In the genomic region with DNA sequence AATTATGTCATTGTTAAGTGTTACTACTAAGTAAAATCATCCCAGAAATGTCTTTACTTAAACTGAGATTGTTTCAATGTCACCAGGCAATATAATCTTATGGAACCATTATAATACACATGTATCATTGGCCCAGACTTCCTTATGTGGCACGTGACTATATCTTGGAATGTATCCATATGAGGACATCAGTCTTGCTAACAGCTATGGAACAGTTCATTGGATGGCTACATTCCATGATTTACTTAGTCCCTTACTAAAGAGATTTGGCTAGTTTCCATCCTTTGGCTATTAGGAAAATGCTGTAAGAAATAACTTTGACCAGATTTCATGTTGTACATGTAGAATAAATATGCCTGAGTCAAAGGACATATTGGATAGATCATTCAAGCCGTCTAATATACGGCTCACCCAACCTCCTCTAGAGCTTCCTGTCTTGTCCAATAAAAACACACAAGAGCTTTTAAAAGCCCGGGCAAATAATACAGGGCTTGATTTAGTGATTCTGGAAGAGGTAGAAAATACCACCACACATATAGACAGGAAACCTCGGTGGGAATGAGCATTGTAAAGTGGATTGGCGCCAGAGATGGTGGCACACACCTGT, we compare ENCODE assay signal across 20 mouse cellular contexts. TPM values are rescaled to one million over a fixed set of nuclear protein-coding genes. Genes with fewer than 3 reads are reported as not detected.
DNase-seq lines count a peak whose midpoint lies in the region; ATAC-seq and TF ChIP-seq lines count a peak whose summit lies in the region.
"Had no signal": no experiment of that assay in that cellular context is flagged by ENCODE, and none has a peak within 500 bp of the region (broad histone marks: within the 10 kb centered on the region; RNA-seq: fewer than 3 reads in every experiment).

No protein-coding gene starts in this region.

- H3K4me1 ChIP-seq in embryonic facial prominence, embryonic 14.5 days (ENCODE audit: control insufficient read depth, insufficient read depth, low read length), result no peaks in the 10 kb centered on the region
- H3K4me1 ChIP-seq in embryonic facial prominence, embryonic 10.5 days, result no peaks in the 10 kb centered on the region
- peaks cover 5% of the 10 kb centered on the region; the same call in 1 of the 2 replicates for H3K4me1 ChIP-seq in lung, embryonic 14.5 days (ENCODE audit: insufficient read depth)
- no peaks in the 10 kb centered on the region for H3K4me1 ChIP-seq in stomach, embryonic 16.5 days (ENCODE audit: control insufficient read depth, insufficient read depth, low read length)
- H3K4me1 ChIP-seq: forebrain, embryonic 13.5 days; midbrain, embryonic 10.5 days; neural tube, embryonic 12.5 days had no signal

- no peak for ATAC-seq in embryonic facial prominence, embryonic 14.5 days (ENCODE audit: low read depth)
- ATAC-seq in lung, embryonic 14.5 days (ENCODE audit: insufficient read depth), result peak; percentile 96
- ATAC-seq in stomach, embryonic 16.5 days (ENCODE audit: insufficient read depth, low FRiP score), result peak; percentile 81
- ATAC-seq: forebrain, embryonic 13.5 days had no signal

- H3K27me3 ChIP-seq in embryonic facial prominence, embryonic 14.5 days (replicated peaks; ENCODE audit: control insufficient read depth, insufficient read depth, low read length), result no peaks in the 10 kb centered on the region
- no peaks in the 10 kb centered on the region for H3K27me3 ChIP-seq in embryonic facial prominence, embryonic 10.5 days (replicated peaks; ENCODE audit: low read depth, poor library complexity, severe bottlenecking)
- H3K27me3 ChIP-seq in lung, embryonic 14.5 days (ENCODE audit: insufficient read depth, low read length), result no peaks in the 10 kb centered on the region
- no peaks in the 10 kb centered on the region for H3K27me3 ChIP-seq in stomach, embryonic 16.5 days (ENCODE audit: control insufficient read depth, insufficient read depth, low read length)
- H3K27me3 ChIP-seq: CH12.LX; forebrain, embryonic 13.5 days; liver, embryonic 13.5 days; neural tube, embryonic 12.5 days had no signal

- H3K4me2 ChIP-seq in embryonic facial prominence, embryonic 14.5 days (ENCODE audit: low read depth, low read length), result no peak overlapping the region
- no peak overlapping the region for H3K4me2 ChIP-seq in lung, embryonic 14.5 days
- H3K4me2 ChIP-seq in stomach, embryonic 16.5 days (ENCODE audit: low read depth, low read length), result no peak overlapping the region
- H3K4me2 ChIP-seq: forebrain, embryonic 13.5 days; liver, embryonic 13.5 days; neural tube, embryonic 12.5 days had no signal

- no peak for TF ChIP-seq CTCF in lung, embryonic 14.5 days (IDR thresholded peaks at IDR 0.05; ENCODE audit: low read depth)

- no peaks in the 10 kb centered on the region for H3K36me3 ChIP-seq in embryonic facial prominence, embryonic 14.5 days (ENCODE audit: control insufficient read depth, insufficient read depth, low read length)
- no peaks in the 10 kb centered on the region for H3K36me3 ChIP-seq in embryonic facial prominence, embryonic 10.5 days (replicated peaks)
- H3K36me3 ChIP-seq in lung, embryonic 14.5 days (ENCODE audit: insufficient read depth), result no peaks in the 10 kb centered on the region
- no peaks in the 10 kb centered on the region for H3K36me3 ChIP-seq in stomach, embryonic 16.5 days (ENCODE audit: control insufficient read depth, insufficient read depth, low read length)
- H3K36me3 ChIP-seq: liver, embryonic 13.5 days; midbrain, embryonic 10.5 days; neural tube, embryonic 12.5 days had no signal

- no peak overlapping the region for H3K9ac ChIP-seq in embryonic facial prominence, embryonic 14.5 days (ENCODE audit: low read depth, low read length)
- no peak overlapping the region for H3K9ac ChIP-seq in lung, embryonic 14.5 days
- H3K9ac ChIP-seq in stomach, embryonic 16.5 days (ENCODE audit: low read length), result no peak overlapping the region
- H3K9ac ChIP-seq: forebrain, embryonic 13.5 days; liver, embryonic 13.5 days; neural tube, embryonic 12.5 days had no signal

- no peaks in the 10 kb centered on the region for H3K9me3 ChIP-seq in embryonic facial prominence, embryonic 14.5 days (ENCODE audit: control insufficient read depth, low read length)
- no peaks in the 10 kb centered on the region for H3K9me3 ChIP-seq in embryonic facial prominence, embryonic 10.5 days
- no peaks in the 10 kb centered on the region for H3K9me3 ChIP-seq in lung, embryonic 14.5 days (ENCODE audit: low read depth, low read length)
- no peaks in the 10 kb centered on the region for H3K9me3 ChIP-seq in stomach, embryonic 16.5 days (replicated peaks; ENCODE audit: control insufficient read depth, low read length)
- H3K9me3 ChIP-seq: forebrain, embryonic 13.5 days; liver, embryonic 13.5 days; midbrain, embryonic 10.5 days; neural tube, embryonic 12.5 days had no signal

- H3K27ac ChIP-seq in embryonic facial prominence, embryonic 14.5 days (replicated peaks; ENCODE audit: low read depth, low read length), result no peak overlapping the region
- no peak overlapping the region for H3K27ac ChIP-seq in embryonic facial prominence, embryonic 10.5 days (replicated peaks)
- H3K27ac ChIP-seq in lung, embryonic 14.5 days (ENCODE audit: low read depth), result no peak overlapping the region
- H3K27ac ChIP-seq in stomach, embryonic 16.5 days (ENCODE audit: low read length), result no peak overlapping the region
- H3K27ac ChIP-seq: forebrain, embryonic 13.5 days; liver, embryonic 13.5 days; macrophage; midbrain, embryonic 10.5 days; neural tube, embryonic 12.5 days had no signal

- 74% methylated on average over 6 of the region's 6 CpGs for WGBS in embryonic facial prominence, embryonic 14.5 days
- WGBS in embryonic facial prominence, embryonic 10.5 days, result 89% methylated on average over 6 of the region's 6 CpGs
- 44% methylated on average over 6 of the region's 6 CpGs for WGBS in lung, embryonic 14.5 days
- WGBS in stomach, embryonic 16.5 days, result 51% methylated on average over 6 of the region's 6 CpGs

- no peak overlapping the region for H3K4me3 ChIP-seq in embryonic facial prominence, embryonic 14.5 days (ENCODE audit: low read depth, low read length)
- no peak overlapping the region for H3K4me3 ChIP-seq in embryonic facial prominence, embryonic 10.5 days
- no peak overlapping the region for H3K4me3 ChIP-seq in lung, embryonic 14.5 days (ENCODE audit: low read depth, low read length)
- no peak overlapping the region for H3K4me3 ChIP-seq in stomach, embryonic 16.5 days (replicated peaks; ENCODE audit: low read length)
- H3K4me3 ChIP-seq: forebrain, embryonic 13.5 days; liver, embryonic 13.5 days; midbrain, embryonic 10.5 days; neural tube, embryonic 12.5 days had no signal

- DNase-seq in embryonic facial prominence, embryonic 14.5 days (ENCODE audit: low spot score), result peak; percentile 54
- DNase-seq in embryonic facial prominence, embryonic 10.5 days (ENCODE audit: low spot score), result no peak
- peak; percentile 94 for DNase-seq in lung, embryonic 14.5 days
- no peak for DNase-seq in lung, postnatal 10 days
- DNase-seq in adipocyte (ENCODE audit: low spot score), result peak; percentile 43
- no peak for DNase-seq in right cerebral cortex, adult 18-20 months
- DNase-seq in ovary, postnatal 36 days (ENCODE audit: low spot score), result no peak
- DNase-seq: cerebellum, adult 8-10 months; gastrocnemius, postnatal 25 days; kidney, adult 8-10 months; kidney, postnatal 4 days; liver, embryonic 13.5 days; right cerebral cortex, postnatal 14 days; spleen, adult 18-20 months had no signal

RNA-seq across cellular contexts. Expression of gene Stk24, which starts 34.9 kb away (rescaled TPM):
- polyA plus RNA-seq in embryonic facial prominence, embryonic 14.5 days (2014; fragmentation: Nextera tagmentation; extraction: Ambion mirVana), result 38.9 and 46.0 TPM in 2 replicates
- 39.9 and 43.0 TPM in 2 replicates for polyA plus RNA-seq in embryonic facial prominence, embryonic 10.5 days (2016; fragmentation: Nextera tagmentation; extraction: Ambion mirVana)
- 50.3 and 51.7 TPM in 2 replicates for polyA plus RNA-seq in lung, embryonic 14.5 days (2014; fragmentation: Nextera tagmentation; extraction: Ambion mirVana)
- polyA plus RNA-seq in stomach, embryonic 16.5 days (2015; fragmentation: Nextera tagmentation; extraction: Ambion mirVana), result 33.2 and 33.6 TPM in 2 replicates

Comparison
In these comparisons a context has a peak if more than half of its experiments do, and no peak if none do; other contexts are left out.
1. DNase-seq: peak in embryonic facial prominence, embryonic 14.5 days (single experiment), lung, embryonic 14.5 days (single experiment) and adipocyte (single experiment); none in embryonic facial prominence, embryonic 10.5 days (single experiment), lung, postnatal 10 days (single experiment), right cerebral cortex, adult 18-20 months (single experiment) and ovary, postnatal 36 days (single experiment).